Mouse (Mus musculus) NIH3T3 (cell line): Measurements from ENCODE around the gene Syt15.
A peak's percentile ranks its signal among the peaks of the same experiment; 100 is the strongest.

Source experiments
- DNase-seq: peaks from one replicate; pipeline ENCODE4 v3.0.0-alpha.2; 2012; ENCODE audit warnings: low read depth

Syt15 gene

DNA sequence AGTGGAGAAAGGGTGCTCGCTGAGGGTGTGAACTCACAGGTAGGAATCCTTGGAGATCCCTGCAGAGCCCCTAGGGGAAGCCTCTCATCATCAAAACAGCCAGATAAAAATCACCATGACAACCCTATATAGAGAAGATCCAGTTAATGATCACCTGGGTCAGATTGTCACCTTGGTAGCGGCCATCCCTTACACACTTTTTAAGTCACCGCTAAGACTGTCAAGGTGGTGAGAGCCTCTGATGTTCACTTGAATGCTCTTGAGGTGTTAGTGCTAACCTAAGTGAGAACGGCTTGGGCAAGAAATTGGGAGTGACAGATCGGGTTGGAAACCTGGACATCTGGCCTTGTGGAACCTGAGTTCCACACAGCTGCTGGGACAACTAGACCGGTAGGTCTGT lies at the start of gene Syt15:
TSS of gene Syt15 (plus strand) at position 301 of the 400 bp plus-strand sequence.
- no peak for DNase-seq

GRCm38 (mm10) chr14:34171107-34171506 lies 48.3 kb upstream of the Syt15 start:
- DNase-seq: no peak

DNA sequence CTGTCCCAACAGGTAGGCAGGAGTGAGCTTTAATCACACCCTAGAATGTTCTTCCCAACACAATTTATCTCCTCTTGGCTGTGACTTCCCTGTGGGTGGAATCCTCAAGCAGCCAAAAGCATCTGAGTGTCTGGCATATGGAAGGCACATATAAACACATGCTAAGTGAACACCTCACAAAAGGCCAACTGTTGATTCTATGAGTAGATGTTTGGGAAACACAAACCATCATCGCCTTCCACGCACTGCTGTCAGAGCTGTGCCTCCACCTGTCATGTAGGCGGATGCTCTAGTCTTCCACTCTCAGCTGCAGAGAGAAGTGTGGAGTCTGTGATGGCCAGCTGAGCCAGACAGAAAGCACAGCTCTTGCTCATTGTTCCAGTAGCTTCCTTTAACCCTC lies 40.0 kb upstream of the Syt15 start:
- DNase-seq: no peak

- no peak for DNase-seq
Observed at GRCm38 (mm10) chr14:34183101-34183500, 36.3 kb upstream of the Syt15 start.

GRCm38 (mm10) chr14:34188629-34189028 lies 30.8 kb upstream of the Syt15 start:
- DNase-seq: peak; percentile 27

DNA sequence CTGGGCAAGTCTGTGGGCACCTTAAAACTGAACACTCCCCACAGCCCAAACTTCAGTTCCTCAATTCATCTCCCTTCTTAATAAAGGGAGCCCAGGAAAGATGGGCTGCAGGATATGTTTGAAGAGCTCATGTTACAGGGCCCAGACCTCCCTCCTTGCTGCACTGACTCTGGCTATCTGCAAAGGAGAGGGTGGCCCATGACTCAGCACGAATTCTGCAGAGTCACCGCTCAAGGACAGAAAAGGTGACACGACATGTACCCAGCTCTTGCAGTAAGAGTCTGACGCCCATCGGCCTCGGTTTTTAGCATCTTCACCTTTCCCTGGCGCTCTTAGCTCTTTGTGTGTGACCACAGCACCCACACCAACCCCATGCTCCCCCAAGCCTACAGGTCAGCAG lies 29.0 kb upstream of the Syt15 start:
- DNase-seq: no peak

DNA sequence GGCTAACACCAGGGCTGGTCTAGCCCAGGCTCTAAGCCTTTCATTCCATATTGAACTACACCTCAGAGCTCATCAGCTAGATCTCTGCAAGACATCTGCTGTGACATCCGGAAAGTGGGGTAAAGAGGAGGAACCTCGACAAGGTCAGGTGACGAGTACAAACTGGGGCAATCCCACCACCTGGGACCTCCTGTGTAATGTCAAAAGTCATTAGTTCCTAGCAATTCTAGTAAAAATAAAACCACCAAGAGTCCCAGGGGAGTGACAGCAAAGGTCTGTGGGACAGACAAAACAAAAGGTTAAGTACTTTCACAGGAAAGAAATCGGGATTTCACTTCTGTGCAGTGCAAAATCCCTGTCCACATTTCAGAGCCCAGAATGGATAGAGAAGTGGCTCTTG lies 25.5 kb upstream of the Syt15 start:
- no peak for DNase-seq

DNA sequence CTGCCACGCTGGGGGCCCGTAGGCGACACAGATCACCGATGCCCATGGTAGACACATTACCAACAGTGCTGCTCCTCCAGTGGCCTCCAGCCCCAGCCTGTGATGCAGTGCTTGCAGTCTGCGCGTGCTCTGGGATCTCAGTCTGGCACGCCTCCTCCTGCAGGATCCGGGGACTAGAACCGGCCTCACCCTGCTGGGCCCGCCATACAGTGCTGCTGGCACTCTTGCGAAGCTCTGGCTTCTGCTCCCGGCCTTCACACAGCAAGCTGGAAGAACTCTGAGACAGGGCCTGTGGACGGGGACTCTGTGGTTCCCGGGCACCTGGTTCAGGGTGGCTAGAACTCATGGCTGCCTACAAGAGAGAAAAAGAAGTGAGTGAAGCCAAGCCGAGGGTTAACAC lies 23.9 kb upstream of the Syt15 start:
- DNase-seq: no peak

DNA sequence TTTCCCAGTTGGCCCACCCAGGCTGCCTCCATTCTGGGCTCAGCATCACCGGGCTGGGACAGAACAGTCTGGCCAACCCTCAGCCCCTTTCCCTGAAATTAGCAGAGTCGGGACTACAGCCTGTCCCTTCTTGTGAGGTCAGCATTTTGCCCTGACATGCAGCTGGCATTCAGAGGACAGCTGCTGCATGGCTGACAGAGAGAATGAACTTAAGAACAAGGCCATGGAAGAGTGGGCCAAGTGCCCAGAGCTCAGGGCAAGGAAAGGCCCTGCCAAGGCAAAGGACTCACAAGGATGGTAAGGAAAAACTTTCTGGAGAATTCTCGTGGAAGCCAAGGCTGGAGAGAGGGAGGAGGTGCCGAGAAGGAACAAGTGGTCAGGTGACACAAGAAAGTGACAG lies 22.7 kb upstream of the Syt15 start:
- DNase-seq: peak; percentile 12

DNA sequence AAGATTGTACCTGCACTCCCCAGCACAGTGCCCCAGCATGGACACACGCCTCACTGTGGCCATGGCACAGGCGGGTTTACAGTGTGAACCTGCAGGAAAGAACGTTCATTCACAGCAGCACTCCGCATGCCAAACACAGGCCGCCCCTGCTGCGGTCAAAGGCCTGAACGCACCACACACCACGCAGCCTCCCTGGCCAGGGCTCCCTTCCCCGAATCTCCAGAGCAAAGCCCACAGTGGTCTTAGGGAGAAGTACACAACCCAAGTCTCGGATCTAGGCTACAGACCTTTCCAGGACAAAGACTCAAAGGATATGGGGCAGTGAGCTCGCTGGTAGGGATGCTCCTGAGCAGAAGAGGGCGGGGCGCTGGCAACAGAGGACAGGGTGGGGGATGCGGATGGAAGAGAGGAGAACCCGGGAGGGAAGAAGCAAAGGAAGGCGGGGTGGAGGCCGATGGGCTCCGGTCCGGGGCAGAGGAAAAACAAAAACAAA lies 18.6 kb upstream of the Syt15 start:
- DNase-seq: no peak

- no peak for DNase-seq
Observed at GRCm38 (mm10) chr14:34201231-34202035, 18.0 kb upstream of the Syt15 start, which contains the start of gene Gprin2. Gene Gprin2 (minus strand): TSS chr14:34201653.

GRCm38 (mm10) chr14:34207996-34208395 lies 11.4 kb upstream of the Syt15 start:
- DNase-seq: no peak

- peak; percentile 72 for DNase-seq
Observed at GRCm38 (mm10) chr14:34208651-34209050, 10.7 kb upstream of the Syt15 start.

- no peak for DNase-seq
Observed at GRCm38 (mm10) chr14:34209080-34209479, 10.3 kb upstream of the Syt15 start.

DNA sequence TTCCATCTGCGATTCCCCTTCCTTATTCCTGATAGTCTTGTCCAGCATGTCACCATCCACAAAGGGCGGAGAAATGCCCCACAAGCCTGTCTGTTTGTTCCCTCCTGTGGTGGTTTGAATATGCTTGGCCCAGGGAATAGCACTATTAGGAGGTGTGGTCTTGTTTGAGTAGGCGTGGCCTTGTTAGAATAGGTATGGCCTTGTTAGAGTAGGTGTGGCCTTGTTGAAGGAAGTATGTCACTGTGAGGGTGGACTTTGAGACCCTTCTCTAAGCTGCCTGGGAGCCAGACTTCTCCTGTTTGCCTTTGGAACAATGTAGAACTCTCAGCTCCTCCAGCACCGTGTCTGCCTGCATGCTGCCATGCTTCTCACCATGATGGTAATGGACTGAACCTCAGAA lies 9.5 kb upstream of the Syt15 start:
- DNase-seq: no peak

DNA sequence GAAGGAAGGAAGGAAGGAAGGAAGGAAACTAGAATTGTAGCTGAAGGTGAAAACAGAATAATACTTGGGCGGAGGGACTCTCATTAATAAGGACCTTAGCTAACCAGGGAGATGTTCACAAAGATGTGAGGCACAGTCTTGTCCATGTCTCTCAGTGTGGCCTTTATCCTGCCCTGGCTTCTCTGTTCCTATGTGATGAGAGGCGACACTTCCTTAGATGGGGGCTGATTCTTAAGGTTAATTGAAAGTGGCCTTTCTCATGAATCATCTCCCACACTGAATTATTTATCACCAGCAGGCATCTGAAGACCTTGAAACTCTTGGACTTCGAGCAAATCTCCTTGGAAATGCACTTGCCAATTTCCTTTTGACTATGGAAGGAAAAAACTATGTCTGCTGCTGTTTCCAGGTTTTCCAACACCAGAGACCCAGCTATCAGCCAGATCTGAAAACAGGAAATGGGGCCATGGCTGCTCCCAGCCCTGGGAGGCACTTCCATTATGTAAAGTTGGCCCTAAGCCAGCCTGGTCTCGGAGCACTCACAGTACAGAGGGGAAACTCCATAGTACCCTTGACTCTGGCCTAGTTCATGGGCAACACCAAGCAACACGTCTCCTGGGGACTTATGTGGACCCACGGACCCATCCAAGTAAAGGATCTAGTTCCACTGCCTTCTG lies 3.8 kb upstream of the Syt15 start:
- peak; percentile 22 for DNase-seq

DNA sequence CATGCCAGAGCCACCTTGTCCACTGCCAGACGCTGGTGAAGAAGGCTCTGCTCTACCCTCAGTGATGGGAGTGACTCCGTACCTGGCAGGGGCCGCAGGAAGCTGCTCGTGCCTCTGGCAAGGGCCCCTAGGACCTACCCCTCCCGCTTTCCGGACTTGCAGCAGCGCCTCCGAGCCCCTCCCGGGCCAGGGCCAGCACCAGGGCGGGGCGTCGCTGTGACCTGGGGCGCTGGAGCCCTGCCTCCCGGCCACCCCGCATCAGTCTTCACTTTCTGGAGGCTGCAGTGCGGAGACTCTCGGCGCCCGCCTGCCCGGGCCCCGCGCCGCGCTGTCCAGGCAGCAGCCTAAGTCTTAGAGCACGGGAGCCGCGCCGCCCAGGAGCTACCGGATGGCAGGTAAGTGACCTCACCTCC lies 397 bp downstream of the Syt15 start:
- no peak for DNase-seq

GRCm38 (mm10) chr14:34220426-34220825 lies 1.0 kb downstream of the Syt15 start:
- DNase-seq: no peak

DNA sequence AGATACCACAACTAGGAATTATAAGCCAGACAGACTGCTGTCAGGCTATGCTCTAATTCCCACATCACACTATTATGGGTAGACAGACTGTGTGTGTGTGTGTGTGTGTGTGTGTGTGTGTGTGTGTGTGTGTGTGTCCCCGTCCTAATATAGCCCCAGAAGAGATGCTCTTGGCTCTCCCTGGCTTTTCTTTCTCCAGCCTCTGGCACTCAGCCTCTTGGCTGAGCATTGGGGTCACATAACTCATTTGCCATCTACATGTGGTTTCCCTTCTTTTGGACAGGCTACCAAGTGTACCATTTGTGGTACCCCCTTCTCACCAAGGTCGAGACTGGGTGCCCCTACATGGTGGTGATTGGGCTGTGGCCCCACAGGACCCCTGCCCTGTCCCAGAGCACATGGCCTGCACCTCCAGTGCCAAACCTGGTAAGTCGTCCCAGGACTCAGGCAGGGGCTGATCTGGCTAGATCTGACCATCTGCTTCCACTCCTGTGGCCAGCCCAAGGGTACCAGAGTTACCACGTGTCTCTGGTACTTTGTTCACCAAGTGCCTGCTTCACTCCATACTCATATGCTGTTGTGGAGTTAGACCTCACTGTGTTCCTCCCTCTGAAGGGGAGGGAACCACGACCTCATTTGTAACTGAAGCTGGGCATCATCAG lies 2.2 kb downstream of the Syt15 start:
- peak; percentile 35 for DNase-seq

DNA sequence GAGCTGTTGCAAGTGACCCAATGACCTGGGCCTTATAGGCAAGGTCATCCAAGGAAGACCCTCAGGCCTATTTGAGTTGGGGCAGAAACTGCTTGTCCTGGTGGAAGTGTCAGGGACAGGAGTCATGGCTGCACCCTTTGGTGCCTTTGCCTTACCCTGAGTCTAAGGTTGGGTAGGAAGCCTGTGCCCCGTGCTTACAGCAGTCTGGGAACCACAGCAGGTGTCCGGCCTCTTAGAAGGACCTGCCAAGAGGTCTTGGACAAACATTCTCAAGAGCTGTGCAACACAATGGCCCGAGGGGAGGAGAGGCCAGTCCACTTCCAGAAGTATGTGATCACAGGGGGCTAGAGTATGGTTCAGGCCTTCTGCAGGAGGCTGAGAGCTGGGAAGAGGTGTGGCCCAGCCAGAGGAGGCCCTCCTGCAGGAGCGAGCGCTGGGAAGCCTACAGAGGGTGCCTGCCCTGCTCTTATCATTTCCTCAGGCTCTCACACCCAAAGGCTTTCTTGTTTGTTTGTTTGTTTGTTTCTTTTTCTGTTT lies 4.0 kb downstream of the Syt15 start:
- DNase-seq: no peak

GRCm38 (mm10) chr14:34225986-34226385 lies 6.6 kb downstream of the Syt15 start:
- DNase-seq: no peak

DNA sequence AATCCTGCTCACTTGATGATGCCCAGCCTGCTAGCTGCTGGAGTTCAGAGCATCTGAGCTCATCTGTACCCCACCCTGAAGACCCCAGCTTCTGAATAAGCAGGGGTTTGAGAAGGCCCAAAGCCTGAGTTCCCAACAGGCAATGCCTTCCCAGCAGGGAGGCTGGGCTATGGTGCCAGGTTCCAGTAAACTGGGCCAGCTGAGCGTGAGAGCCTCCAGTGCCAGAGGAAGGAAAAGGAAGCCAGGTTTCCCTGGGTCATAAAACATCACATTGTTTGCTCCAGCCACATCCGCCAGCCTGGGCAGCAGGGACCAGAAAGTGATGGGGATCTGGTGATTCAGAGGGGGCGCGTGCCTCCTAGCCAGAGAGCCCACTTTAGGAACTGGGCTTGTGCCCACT lies 7.2 kb downstream of the Syt15 start:
- peak; percentile 7 for DNase-seq

DNA sequence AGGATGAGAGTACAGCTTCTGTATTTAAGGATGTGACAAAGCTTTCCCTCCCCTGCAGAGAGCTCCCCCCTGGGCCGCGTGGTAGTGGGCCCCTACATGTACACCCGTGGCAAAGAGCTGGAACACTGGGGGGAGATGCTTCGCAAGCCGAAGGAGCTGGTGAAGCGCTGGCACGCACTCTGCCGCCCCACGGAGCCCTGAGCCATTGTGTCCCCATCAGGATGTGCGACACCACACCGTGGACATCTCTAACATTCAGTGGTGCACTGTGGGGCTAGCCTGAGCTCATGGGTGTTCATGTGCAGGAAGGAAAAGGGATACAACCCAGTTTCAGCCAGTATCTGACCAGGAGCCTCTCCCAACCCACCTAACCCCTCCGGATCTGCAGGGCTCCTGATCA lies 8.6 kb downstream of the Syt15 start:
- no peak for DNase-seq
